Mouse (Mus musculus): Measurements from ENCODE around the gene AB124611. TPM values are rescaled to one million over a fixed set of nuclear protein-coding genes. Genes with fewer than 3 reads are reported as not detected.
"Not testable (repeated sequence)": the region's sequence is repeated elsewhere in the genome, so short reads cannot be mapped to it uniquely, and the experiment has no call there.

The AB124611 gene
- polyA plus RNA-seq, 1 experiment from 2014 or later, result 6.9 TPM

- Histone ChIP-seq H3K4me3 (replicated peaks) (no peak overlapping the region), H3K4me2 (replicated peaks) (no peak overlapping the region), H3K36me3 (peaks cover 67% of the 10 kb centered on the region), H3K9ac (no peak overlapping the region), H3K4me1 (peaks cover under 1% of the 10 kb centered on the region; the same call in 1 of the 2 replicates), H3K27me3 (no peaks in the 10 kb centered on the region), H3K27ac (replicated peaks) (no peak overlapping the region), H3K9me3 (replicated peaks) (no peaks in the 10 kb centered on the region)
- no peak for ATAC-seq (ENCODE audit: insufficient number of reproducible peaks, low FRiP score, low TSS enrichment, low read depth)
- WGBS, result 93% methylated on average over 8 of the region's 8 CpGs
Observed at GRCm38 (mm10) chr9:21503352-21503751, 22.6 kb upstream of the AB124611 start.

- Histone ChIP-seq H3K4me3 (replicated peaks) (no peak overlapping the region), H3K36me3 (peaks cover 61% of the 10 kb centered on the region), H3K4me2 (replicated peaks) (no peak overlapping the region), H3K4me1 (peaks cover 13% of the 10 kb centered on the region), H3K9me3 (replicated peaks) (no peaks in the 10 kb centered on the region), H3K9ac (no peak overlapping the region), H3K27me3 (no peaks in the 10 kb centered on the region), H3K27ac (replicated peaks) (no peak overlapping the region)
- no peak for ATAC-seq (ENCODE audit: insufficient number of reproducible peaks, low FRiP score, low TSS enrichment, low read depth)
Observed at GRCm38 (mm10) chr9:21505767-21506166, 20.2 kb upstream of the AB124611 start.

GRCm38 (mm10) chr9:21507753-21508430 lies 18.1 kb upstream of the AB124611 start:
- H3K9me3 ChIP-seq (replicated peaks), result no peaks in the 10 kb centered on the region
- H3K4me2 ChIP-seq (replicated peaks), result no peak overlapping the region
- H3K9ac ChIP-seq, result no peak overlapping the region
- peaks cover 18% of the 10 kb centered on the region for H3K4me1 ChIP-seq
- H3K27ac ChIP-seq (replicated peaks), result no peak overlapping the region
- WGBS, result 93% methylated on average over 15 of the region's 15 CpGs
- H3K27me3 ChIP-seq, result no peaks in the 10 kb centered on the region
- peaks cover 59% of the 10 kb centered on the region for H3K36me3 ChIP-seq
- H3K4me3 ChIP-seq (replicated peaks), result no peak overlapping the region
- no peak for ATAC-seq (ENCODE audit: insufficient number of reproducible peaks, low FRiP score, low TSS enrichment, low read depth)

GRCm38 (mm10) chr9:21508871-21509404 lies 17.0 kb upstream of the AB124611 start:
- WGBS, result 65% methylated on average over 7 of the region's 7 CpGs
- Histone ChIP-seq H3K4me2 (replicated peaks) (peak overlapping the region; percentile 72), H3K9me3 (replicated peaks) (no peaks in the 10 kb centered on the region), H3K36me3 (peaks cover 50% of the 10 kb centered on the region), H3K4me3 (replicated peaks) (peak overlapping the region; percentile 83), H3K27ac (replicated peaks) (0 out of 2 replicates have a peak overlapping the region, but pooled peaks have one; percentile 96), H3K4me1 (peaks cover 18% of the 10 kb centered on the region), H3K27me3 (no peaks in the 10 kb centered on the region), H3K9ac (peak overlapping the region; percentile 69; the same call in 1 of the 2 replicates)
- no peak for ATAC-seq (ENCODE audit: insufficient number of reproducible peaks, low FRiP score, low TSS enrichment, low read depth)

GRCm38 (mm10) chr9:21509772-21510688 lies 15.9 kb upstream of the AB124611 start, which contains the start of gene Tmed1:
Gene Tmed1 (minus strand): TSS chr9:21510252.
- H3K36me3 ChIP-seq, result peaks cover 39% of the 10 kb centered on the region
- peak within 1 kb of the TSS; percentile 69 for H3K9ac ChIP-seq
- 0% methylated on average over 44 of the region's 44 CpGs for WGBS
- peaks cover 18% of the 10 kb centered on the region for H3K4me1 ChIP-seq
- H3K9me3 ChIP-seq (replicated peaks), result no peaks in the 10 kb centered on the region
- ATAC-seq (ENCODE audit: insufficient number of reproducible peaks, low FRiP score, low TSS enrichment, low read depth), result peak; percentile 96
- H3K4me2 ChIP-seq (replicated peaks), result peak within 1 kb of the TSS; percentile 72
- no peaks in the 10 kb centered on the region for H3K27me3 ChIP-seq
- peak within 1 kb of the TSS; percentile 83 for H3K4me3 ChIP-seq (replicated peaks)
- peak within 1 kb of the TSS; percentile 96 for H3K27ac ChIP-seq (replicated peaks)

- H3K4me3 ChIP-seq (replicated peaks), result peak overlapping the region; percentile 83
- no peaks in the 10 kb centered on the region for H3K9me3 ChIP-seq (replicated peaks)
- H3K27ac ChIP-seq (replicated peaks), result peak overlapping the region; percentile 96
- peaks cover 33% of the 10 kb centered on the region for H3K36me3 ChIP-seq
- no peak for ATAC-seq (ENCODE audit: insufficient number of reproducible peaks, low FRiP score, low TSS enrichment, low read depth)
- peak overlapping the region; percentile 72 for H3K4me2 ChIP-seq (replicated peaks)
- 0% methylated on average over 7 of the region's 7 CpGs for WGBS
- H3K27me3 ChIP-seq, result no peaks in the 10 kb centered on the region
- H3K4me1 ChIP-seq, result peaks cover 18% of the 10 kb centered on the region
- H3K9ac ChIP-seq, result peak overlapping the region; percentile 23; the same call in 1 of the 2 replicates
Observed at GRCm38 (mm10) chr9:21510689-21511015, 15.3 kb upstream of the AB124611 start.

- Histone ChIP-seq H3K4me1 (peaks cover 18% of the 10 kb centered on the region), H3K9ac (peak overlapping the region; percentile 23; the same call in 1 of the 2 replicates), H3K4me3 (replicated peaks) (peak overlapping the region; percentile 83), H3K36me3 (peaks cover 29% of the 10 kb centered on the region), H3K9me3 (replicated peaks) (no peaks in the 10 kb centered on the region), H3K27ac (replicated peaks) (peak overlapping the region; percentile 96), H3K4me2 (replicated peaks) (peak overlapping the region; percentile 72), H3K27me3 (no peaks in the 10 kb centered on the region)
- ATAC-seq (ENCODE audit: insufficient number of reproducible peaks, low FRiP score, low TSS enrichment, low read depth), result no peak
- 69% methylated on average over 9 of the region's 9 CpGs for WGBS
Observed at GRCm38 (mm10) chr9:21511052-21511451, 14.9 kb upstream of the AB124611 start.

- H3K9ac ChIP-seq, result no peak overlapping the region
- peaks cover 5% of the 10 kb centered on the region for H3K36me3 ChIP-seq
- H3K4me1 ChIP-seq, result peaks cover 17% of the 10 kb centered on the region
- no peak for ATAC-seq (ENCODE audit: insufficient number of reproducible peaks, low FRiP score, low TSS enrichment, low read depth)
- no peak overlapping the region for H3K4me2 ChIP-seq (replicated peaks)
- 95% methylated on average over 4 of the region's 4 CpGs for WGBS
- no peaks in the 10 kb centered on the region for H3K27me3 ChIP-seq
- H3K9me3 ChIP-seq (replicated peaks), result no peaks in the 10 kb centered on the region
- H3K4me3 ChIP-seq (replicated peaks), result no peak overlapping the region
- no peak overlapping the region for H3K27ac ChIP-seq (replicated peaks)
Observed at GRCm38 (mm10) chr9:21513466-21513865, 12.5 kb upstream of the AB124611 start.

GRCm38 (mm10) chr9:21517947-21518495 lies 8.0 kb upstream of the AB124611 start:
- Histone ChIP-seq H3K4me2 (replicated peaks) (no peak overlapping the region), H3K36me3 (no peaks in the 10 kb centered on the region), H3K4me3 (replicated peaks) (no peak overlapping the region), H3K4me1 (no peaks in the 10 kb centered on the region), H3K27ac (replicated peaks) (peak overlapping the region; percentile 66), H3K27me3 (no peaks in the 10 kb centered on the region), H3K9me3 (replicated peaks) (no peaks in the 10 kb centered on the region), H3K9ac (no peak overlapping the region)
- 70% methylated on average over 6 of the region's 6 CpGs for WGBS
- no peak for ATAC-seq (ENCODE audit: insufficient number of reproducible peaks, low FRiP score, low TSS enrichment, low read depth)

GRCm38 (mm10) chr9:21518690-21519089 lies 7.3 kb upstream of the AB124611 start:
- not testable (repeated sequence) for H3K36me3 ChIP-seq; H3K4me2 ChIP-seq (replicated peaks); H3K9ac ChIP-seq; H3K27me3 ChIP-seq; H3K9me3 ChIP-seq (replicated peaks); H3K27ac ChIP-seq (replicated peaks); H3K4me3 ChIP-seq (replicated peaks); ATAC-seq (ENCODE audit: insufficient number of reproducible peaks, low FRiP score, low TSS enrichment, low read depth); H3K4me1 ChIP-seq
- WGBS, result 86% methylated on average over 6 of the region's 6 CpGs
